Mouse (Mus musculus) thymus, adult 2 months (tissue): ENCODE results near the gene Grin2c. TPM values are rescaled to one million over a fixed set of nuclear protein-coding genes. Genes with fewer than 3 reads are reported as not detected.
A peak's percentile ranks its signal among the peaks of the same experiment; 100 is the strongest.

ENCODE experiments used
- DNase-seq: peaks from one replicate; pipeline ENCODE4 v3.0.0; 2021
- H3K27ac ChIP-seq: fragments of 200-500 bp; 2 replicates; pipeline ENCODE4 v1.5.1; 2012; ENCODE audit warnings: low read length, control low read depth; ENCODE audit not compliant: control insufficient read depth, insufficient read depth
- H3K27me3 ChIP-seq: fragments of 200-500 bp; 2 replicates; pipeline ENCODE4 v1.6.1; 2012; ENCODE audit warnings: mild to moderate bottlenecking, low read length, moderate library complexity, mixed read lengths; ENCODE audit not compliant: control insufficient read depth, insufficient read depth
- H3K36me3 ChIP-seq: fragments of 200-500 bp; 2 replicates; pipeline ENCODE4 v1.6.1; 2012; ENCODE audit warnings: mild to moderate bottlenecking, low read length, moderate library complexity; ENCODE audit not compliant: control insufficient read depth, insufficient read depth
- H3K4me1 ChIP-seq: fragments of 200-500 bp; replicated peaks from 2 replicates; pipeline ENCODE4 v1.6.1; 2012; ENCODE audit warnings: low read length; ENCODE audit not compliant: control insufficient read depth, insufficient read depth
- H3K4me3 ChIP-seq: fragments of 200-500 bp; 2 replicates; pipeline ENCODE4 v1.5.1; 2012; ENCODE audit warnings: mild to moderate bottlenecking, low read length, control low read depth, moderate library complexity; ENCODE audit not compliant: control insufficient read depth, insufficient read depth
- CTCF ChIP-seq: fragments of 200-500 bp; IDR thresholded peaks from 2 replicates; pipeline ENCODE4 v1.5.1; 2012; ENCODE audit warnings: mild to moderate bottlenecking, control low read depth, low read length, moderate library complexity, borderline replicate concordance; ENCODE audit not compliant: control insufficient read depth, poor library complexity, insufficient read depth; ENCODE audit errors: extremely low read depth
- POLR2A ChIP-seq: fragments of 200-500 bp; IDR thresholded peaks from 2 replicates; pipeline ENCODE4 v1.6.1; 2012; ENCODE audit warnings: mild to moderate bottlenecking, low read length, control low read depth, moderate library complexity; ENCODE audit not compliant: control insufficient read depth, poor library complexity, insufficient read depth; ENCODE audit errors: extremely low read depth
- WGBS: fragments of 180-500 bp; shearing (Covaris S2); methylation state at CpG from one replicate; pipeline ENCODE4 v1.1.7; 2018; 5-methylcytosine and 5-hydroxymethylcytosine counted together
- polyA plus RNA-seq: library from polyadenylated mRNA; depleted of rRNA; stranded (reverse); fragments of >200 nt; gene quantifications from 2 replicates; pipeline ENCODE4 v1.2.3, GENCODE M21; 2012

Grin2c gene
- polyA plus RNA-seq, 1 experiment = 7.1 TPM

- TF ChIP-seq POLR2A = no peak
- no peak for TF ChIP-seq CTCF
- Histone ChIP-seq H3K27ac (no peak overlapping the region), H3K36me3 (no peaks in the 10 kb centered on the region), H3K4me1 (peaks cover 16% of the 10 kb centered on the region), H3K4me3 (no peak overlapping the region), H3K27me3 (no peaks in the 10 kb centered on the region)
- WGBS = 93% methylated on average over 12 of the region's 12 CpGs
- DNase-seq = no peak
Measured at GRCm38 (mm10) chr11:115283891-115284620, 17.0 kb upstream of the Grin2c start.

DNA sequence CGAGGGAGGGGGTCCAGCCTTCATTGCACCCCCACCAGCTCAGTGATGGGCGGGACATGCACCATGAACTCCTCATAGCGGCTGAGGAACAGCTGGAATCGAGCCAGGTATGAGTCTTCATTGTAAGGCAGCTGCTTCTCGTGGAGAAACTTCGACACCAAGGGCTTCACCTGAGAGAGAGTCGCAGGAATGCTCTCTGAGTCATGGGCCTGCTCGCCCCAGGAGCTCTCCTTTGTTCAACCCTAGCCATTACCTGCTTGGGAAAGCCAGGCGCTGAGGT, 16.4 kb upstream of the Grin2c start:
- no peaks in the 10 kb centered on the region for H3K36me3 ChIP-seq
- 94% methylated on average over 9 of the region's 9 CpGs for WGBS
- no peak for TF ChIP-seq CTCF
- no peak for TF ChIP-seq POLR2A
- H3K4me3 ChIP-seq = no peak overlapping the region
- H3K27ac ChIP-seq = no peak overlapping the region
- peaks cover 16% of the 10 kb centered on the region for H3K4me1 ChIP-seq
- H3K27me3 ChIP-seq = no peaks in the 10 kb centered on the region
- no peak for DNase-seq

DNA sequence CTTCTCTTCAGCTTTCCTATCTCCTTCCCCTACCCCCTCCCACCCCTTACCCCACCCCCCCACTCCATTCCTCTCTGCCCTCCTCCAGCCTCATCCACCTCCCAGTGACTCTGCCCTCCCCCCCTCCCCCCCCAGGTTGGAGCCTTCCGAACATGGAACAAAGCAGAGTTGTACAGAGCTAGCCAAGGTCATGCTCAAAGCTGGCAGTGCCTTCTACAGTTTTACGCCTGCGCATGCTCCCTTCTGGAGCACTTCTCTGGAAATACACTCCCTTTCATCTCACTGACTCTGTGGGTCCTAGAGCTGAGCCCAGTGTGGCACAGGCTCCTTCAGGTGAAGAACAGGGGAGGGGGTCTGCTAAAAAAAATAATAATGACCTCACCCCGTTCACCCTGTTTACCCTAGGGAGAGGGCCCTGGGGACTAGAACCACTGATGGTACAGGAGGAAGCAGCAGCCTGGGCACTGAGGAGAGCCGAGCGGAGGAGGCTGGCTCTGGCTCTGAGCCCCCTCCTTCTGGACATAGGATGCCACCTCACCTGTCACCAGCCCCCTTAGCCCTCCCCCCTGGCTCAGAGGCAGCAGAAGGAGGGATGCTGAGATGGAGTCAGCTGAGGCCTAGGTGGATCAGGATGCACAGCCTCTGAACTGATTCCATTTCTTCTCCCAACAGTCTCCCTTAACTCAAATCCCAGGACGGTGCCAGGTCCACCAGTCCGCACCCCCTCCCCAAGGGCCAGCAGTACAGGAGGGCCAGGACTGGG, 15.9 kb upstream of the Grin2c start:
- Histone ChIP-seq H3K27me3 (no peaks in the 10 kb centered on the region), H3K4me1 (peaks cover 16% of the 10 kb centered on the region), H3K27ac (no peak overlapping the region), H3K4me3 (no peak overlapping the region), H3K36me3 (no peaks in the 10 kb centered on the region)
- no peak for TF ChIP-seq CTCF
- no peak for TF ChIP-seq POLR2A
- no peak for DNase-seq
- WGBS = 97% methylated on average over 8 of the region's 8 CpGs

GRCm38 (mm10) chr11:115282295-115282694, 15.3 kb upstream of the Grin2c start:
- DNase-seq = no peak
- Histone ChIP-seq H3K27me3 (no peaks in the 10 kb centered on the region), H3K4me1 (peaks cover 18% of the 10 kb centered on the region), H3K27ac (no peak overlapping the region), H3K36me3 (no peaks in the 10 kb centered on the region), H3K4me3 (no peak overlapping the region)
- TF ChIP-seq POLR2A (no peak), CTCF (no peak)
- 90% methylated on average over 8 of the region's 8 CpGs for WGBS

DNA sequence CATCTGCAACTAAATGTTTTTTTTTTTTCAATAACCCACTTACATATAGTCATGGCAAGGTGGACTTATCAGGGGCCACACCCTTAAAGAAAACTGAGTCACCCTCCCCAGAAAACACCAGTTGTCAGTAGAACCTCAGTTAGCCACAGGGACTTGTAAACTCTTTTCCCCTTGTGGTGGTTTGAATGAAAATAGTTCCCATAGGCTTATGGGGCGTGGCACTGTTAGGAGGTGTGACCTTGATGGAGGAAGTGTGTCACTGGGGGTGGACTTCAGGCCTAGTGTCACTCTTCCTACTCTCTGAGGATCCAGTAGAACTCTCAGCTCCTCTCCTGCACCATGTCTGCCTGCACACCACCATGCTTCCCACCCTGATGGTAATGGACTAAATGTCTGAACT, 12.7 kb upstream of the Grin2c start:
- Histone ChIP-seq H3K36me3 (no peaks in the 10 kb centered on the region), H3K4me3 (no peak overlapping the region), H3K27ac (no peak overlapping the region), H3K27me3 (no peaks in the 10 kb centered on the region), H3K4me1 (peaks cover 13% of the 10 kb centered on the region)
- DNase-seq = no peak
- 81% methylated on average over 1 of the region's 1 CpGs for WGBS
- no peak for TF ChIP-seq CTCF
- TF ChIP-seq POLR2A = no peak

DNA sequence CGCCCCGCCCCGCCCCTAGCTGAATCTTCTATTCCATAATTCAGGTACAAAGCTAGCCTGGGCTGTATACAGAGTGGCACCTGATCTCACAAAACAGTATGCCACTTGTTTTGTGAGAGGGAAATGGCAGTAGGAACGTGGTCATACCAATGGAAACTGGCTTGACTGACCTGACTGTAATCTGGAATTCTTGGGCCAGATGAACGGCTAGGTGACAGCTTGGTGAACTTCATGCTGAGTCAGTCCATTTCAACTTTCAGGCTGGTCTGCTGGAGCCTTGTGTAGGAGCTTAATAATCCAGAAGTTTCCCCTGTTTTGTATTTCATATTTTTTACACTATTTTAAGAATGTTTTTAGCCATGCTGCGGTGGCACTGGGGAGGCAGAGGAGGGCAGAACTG, 11.1 kb upstream of the Grin2c start:
- no peaks in the 10 kb centered on the region for H3K36me3 ChIP-seq
- H3K4me1 ChIP-seq = peaks cover 13% of the 10 kb centered on the region
- no peak for DNase-seq
- no peaks in the 10 kb centered on the region for H3K27me3 ChIP-seq
- no peak for TF ChIP-seq POLR2A
- no peak for TF ChIP-seq CTCF
- WGBS = 87% methylated on average over 6 of the region's 6 CpGs
- H3K27ac ChIP-seq = no peak overlapping the region
- no peak overlapping the region for H3K4me3 ChIP-seq

DNA sequence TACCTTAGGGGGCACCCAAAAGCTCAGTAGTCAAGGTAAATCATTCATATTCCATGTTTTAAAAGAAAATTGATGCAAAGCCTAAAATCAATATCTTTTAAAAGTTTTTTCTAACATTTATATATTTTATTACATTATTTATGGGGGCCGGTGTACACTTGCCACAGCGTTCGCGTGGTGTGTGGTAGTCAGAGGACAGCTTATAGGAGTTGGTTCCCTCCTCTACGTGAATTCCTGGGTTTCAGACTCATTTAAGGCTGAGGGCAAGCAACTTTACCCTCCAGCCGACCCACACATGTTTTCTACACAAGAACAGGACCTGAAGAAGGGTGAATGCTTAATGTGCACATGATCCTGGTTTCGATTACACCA, 10.5 kb upstream of the Grin2c start:
- H3K27ac ChIP-seq = peak overlapping the region; percentile 52; the same call in 1 of the 2 replicates
- TF ChIP-seq CTCF (no peak), POLR2A (no peak)
- WGBS = 16% methylated on average over 7 of the region's 7 CpGs
- peak overlapping the region; percentile 56 for H3K4me3 ChIP-seq
- H3K36me3 ChIP-seq = no peaks in the 10 kb centered on the region
- no peak for DNase-seq
- H3K4me1 ChIP-seq = peaks cover 13% of the 10 kb centered on the region
- no peaks in the 10 kb centered on the region for H3K27me3 ChIP-seq
